Mouse (Mus musculus) heart, embryonic 16.5 days (tissue): ENCODE measurements at regions not wholly inside any gene's neighbourhood (a gene's known extent, or its start where the extent isn't known, plus 50 kb on each side); places are given as distances from the start of the nearest gene placed in this dataset.
A peak's percentile ranks its signal among the peaks of the same experiment; 100 is the strongest.

Source experiments
- ATAC-seq: fragments of 200-750 bp; cut with Nextera tagmentation; replicated peaks from 2 replicates; pipeline ENCODE4 v1.8.0; 2017; ENCODE audit warnings: moderate number of reproducible peaks; ENCODE audit not compliant: insufficient read depth, low FRiP score; ENCODE audit errors: extremely low read depth
- H3K27ac ChIP-seq: fragments of 300-500 bp; sonication (generic); 2 replicates; pipeline ENCODE4 v1.5.1; 2014; ENCODE audit warnings: mild to moderate bottlenecking, low read length, control low read depth, moderate library complexity
- H3K27me3 ChIP-seq: fragments of 300-500 bp; sonication (generic); 2 replicates; pipeline ENCODE4 v1.6.1; 2014; ENCODE audit warnings: low read length, mixed read lengths; ENCODE audit not compliant: control insufficient read depth, insufficient read depth
- H3K36me3 ChIP-seq: fragments of 300-500 bp; sonication (generic); 2 replicates; pipeline ENCODE4 v1.6.1; 2014; ENCODE audit not compliant: control insufficient read depth, insufficient read depth
- H3K4me1 ChIP-seq: fragments of 300-500 bp; sonication (generic); 2 replicates; pipeline ENCODE4 v1.6.1; 2014; ENCODE audit warnings: low read length, mixed read lengths; ENCODE audit not compliant: control insufficient read depth, insufficient read depth
- H3K4me2 ChIP-seq: fragments of 300-500 bp; sonication (generic); 2 replicates; pipeline ENCODE4 v1.6.1; 2014; ENCODE audit warnings: low read depth, mild to moderate bottlenecking, control low read depth, low read length
- H3K4me3 ChIP-seq: fragments of 300-500 bp; sonication (generic); 2 replicates; pipeline ENCODE4 v1.5.1; 2014; ENCODE audit warnings: mild to moderate bottlenecking, control low read depth, low read length
- H3K9ac ChIP-seq: fragments of 300-500 bp; sonication (generic); 2 replicates; pipeline ENCODE4 v1.6.1; 2014; ENCODE audit warnings: low read length, control low read depth
- H3K9me3 ChIP-seq: fragments of 300-500 bp; sonication (generic); replicated peaks from 2 replicates; pipeline ENCODE4 v1.6.1; 2016; ENCODE audit warnings: low read length; ENCODE audit not compliant: control insufficient read depth
- WGBS: fragments of 180-500 bp; shearing (Covaris S2); extraction: QIAGEN DNeasy Blood & Tissue Kit; methylation state at CpG from one replicate; pipeline ENCODE4 v1.1.7; 2014; 5-methylcytosine and 5-hydroxymethylcytosine counted together

- ATAC-seq = no peak
- Histone ChIP-seq H3K9ac (no peak overlapping the region), H3K4me1 (no peaks in the 10 kb centered on the region; the same call in 1 of the 2 replicates), H3K9me3 (no peaks in the 10 kb centered on the region), H3K27me3 (no peaks in the 10 kb centered on the region), H3K4me2 (no peak overlapping the region), H3K36me3 (no peaks in the 10 kb centered on the region), H3K4me3 (no peak overlapping the region), H3K27ac (no peak overlapping the region)
- WGBS = 52% methylated on average over 16 of the region's 16 CpGs
These were observed 330.4 kb upstream of the Dio3 start for GRCm38 (mm10) chr12:109948434-109948984.

DNA sequence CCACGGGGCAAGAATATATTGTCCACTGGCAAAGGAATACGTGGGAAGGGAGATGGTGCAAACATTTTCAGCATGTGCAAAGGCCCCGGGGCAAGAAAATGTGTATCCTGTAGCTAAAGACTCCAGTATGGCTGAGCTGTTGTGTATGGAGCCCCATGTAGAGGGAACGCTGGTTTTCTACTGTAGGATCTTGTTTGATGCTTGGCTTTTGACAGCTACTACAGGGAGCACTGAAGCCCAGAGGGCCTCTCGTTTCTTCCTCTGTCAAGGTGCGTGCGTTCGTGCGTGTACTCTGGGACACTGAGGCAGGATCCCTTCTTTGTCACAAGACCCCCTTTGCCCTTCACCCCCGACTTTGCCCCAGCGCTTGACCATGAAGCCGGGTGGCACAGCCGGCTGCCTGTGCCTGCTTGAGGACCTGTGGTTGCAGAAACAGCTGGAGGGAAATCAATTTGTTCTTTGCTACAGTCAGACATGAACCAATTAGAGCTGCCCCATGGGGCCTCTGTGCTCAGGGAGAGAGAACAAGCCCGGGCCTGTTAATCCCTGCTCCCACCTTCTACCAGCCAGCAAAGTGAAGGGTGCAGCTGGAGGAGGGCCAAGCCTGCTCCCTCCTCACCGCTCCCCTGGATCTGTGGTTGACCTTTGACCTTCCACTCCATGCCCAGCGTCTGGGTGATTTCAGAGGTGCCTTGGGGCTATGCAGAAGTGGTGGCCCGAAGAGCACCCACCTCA lies 329.5 kb upstream of the Dio3 start:
- Histone ChIP-seq H3K4me2 (no peak overlapping the region), H3K36me3 (no peaks in the 10 kb centered on the region), H3K9ac (no peak overlapping the region), H3K9me3 (no peaks in the 10 kb centered on the region), H3K4me1 (no peaks in the 10 kb centered on the region; the same call in 1 of the 2 replicates), H3K4me3 (no peak overlapping the region), H3K27ac (no peak overlapping the region), H3K27me3 (no peaks in the 10 kb centered on the region)
- no peak for ATAC-seq
- WGBS = 80% methylated on average over 17 of the region's 17 CpGs

DNA sequence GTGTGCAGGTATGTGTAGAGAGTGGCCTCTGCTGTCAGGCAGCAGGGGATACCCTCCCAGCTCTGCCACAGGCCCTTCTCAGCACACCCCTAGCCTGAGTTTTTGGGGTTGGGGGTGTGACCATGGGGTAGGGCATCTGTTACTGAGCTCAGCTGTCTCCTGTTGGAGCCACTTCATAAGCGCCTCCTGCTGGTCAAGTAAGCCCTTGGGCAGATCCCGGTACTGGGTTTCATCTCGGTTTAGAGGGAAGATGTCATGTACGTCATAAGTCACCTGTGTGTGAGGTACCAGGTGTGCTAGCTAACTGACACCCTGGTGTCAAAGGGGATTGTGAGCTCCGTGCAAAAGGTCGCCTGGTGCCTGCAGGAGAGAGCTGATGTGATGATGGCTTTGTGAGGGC lies 328.2 kb upstream of the Dio3 start:
- Histone ChIP-seq H3K36me3 (no peaks in the 10 kb centered on the region), H3K4me1 (no peaks in the 10 kb centered on the region; the same call in 1 of the 2 replicates), H3K4me2 (no peak overlapping the region), H3K27me3 (no peaks in the 10 kb centered on the region; the same call in 1 of the 2 replicates), H3K27ac (no peak overlapping the region), H3K9ac (no peak overlapping the region), H3K4me3 (no peak overlapping the region), H3K9me3 (no peaks in the 10 kb centered on the region)
- ATAC-seq = no peak
- 56% methylated on average over 6 of the region's 6 CpGs for WGBS

GRCm38 (mm10) chr12:109951473-109951872 lies 327.4 kb upstream of the Dio3 start:
- H3K27me3 ChIP-seq = no peaks in the 10 kb centered on the region; the same call in 1 of the 2 replicates
- H3K36me3 ChIP-seq = no peaks in the 10 kb centered on the region
- 82% methylated on average over 12 of the region's 12 CpGs for WGBS
- H3K4me2 ChIP-seq = no peak overlapping the region
- H3K27ac ChIP-seq = no peak overlapping the region
- H3K4me1 ChIP-seq = no peaks in the 10 kb centered on the region; the same call in 1 of the 2 replicates
- H3K4me3 ChIP-seq = no peak overlapping the region
- no peak overlapping the region for H3K9ac ChIP-seq
- no peak for ATAC-seq
- H3K9me3 ChIP-seq = no peaks in the 10 kb centered on the region

DNA sequence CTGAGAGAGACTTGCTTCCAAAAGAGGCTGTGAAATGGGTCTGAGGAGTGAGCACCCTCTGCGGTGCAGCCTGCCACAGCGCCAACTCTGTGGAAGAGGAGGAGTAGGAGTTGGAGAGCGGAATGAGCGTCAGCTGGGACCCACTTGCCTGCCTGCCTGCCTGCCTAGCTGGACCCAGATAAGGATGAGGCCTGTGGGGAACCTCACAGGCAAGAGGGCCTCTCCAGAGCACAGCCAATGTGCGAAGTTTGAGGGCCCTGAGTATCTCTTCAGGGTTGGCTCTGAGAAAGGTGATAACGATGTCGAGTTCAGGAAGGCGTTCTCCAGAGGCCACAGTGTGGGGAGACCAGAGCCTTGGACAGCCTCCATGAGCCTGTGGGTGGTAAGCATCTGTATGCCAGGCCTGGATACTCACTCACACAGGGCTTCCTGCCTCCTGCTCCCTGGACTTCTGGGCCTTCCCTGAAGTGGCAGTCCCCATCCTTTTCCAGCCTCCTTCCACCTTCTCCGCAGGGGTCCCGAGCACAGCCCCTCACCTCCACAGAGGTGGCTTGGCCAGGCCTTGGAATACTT lies 326.9 kb upstream of the Dio3 start:
- no peak overlapping the region for H3K9ac ChIP-seq
- H3K27ac ChIP-seq = no peak overlapping the region
- H3K9me3 ChIP-seq = no peaks in the 10 kb centered on the region
- H3K4me3 ChIP-seq = no peak overlapping the region
- WGBS = 44% methylated on average over 10 of the region's 10 CpGs
- H3K36me3 ChIP-seq = no peaks in the 10 kb centered on the region
- H3K4me2 ChIP-seq = no peak overlapping the region
- no peaks in the 10 kb centered on the region; the same call in 1 of the 2 replicates for H3K4me1 ChIP-seq
- H3K27me3 ChIP-seq = no peaks in the 10 kb centered on the region; the same call in 1 of the 2 replicates
- ATAC-seq = peak; percentile 59; the same call in 1 of the 2 replicates

DNA sequence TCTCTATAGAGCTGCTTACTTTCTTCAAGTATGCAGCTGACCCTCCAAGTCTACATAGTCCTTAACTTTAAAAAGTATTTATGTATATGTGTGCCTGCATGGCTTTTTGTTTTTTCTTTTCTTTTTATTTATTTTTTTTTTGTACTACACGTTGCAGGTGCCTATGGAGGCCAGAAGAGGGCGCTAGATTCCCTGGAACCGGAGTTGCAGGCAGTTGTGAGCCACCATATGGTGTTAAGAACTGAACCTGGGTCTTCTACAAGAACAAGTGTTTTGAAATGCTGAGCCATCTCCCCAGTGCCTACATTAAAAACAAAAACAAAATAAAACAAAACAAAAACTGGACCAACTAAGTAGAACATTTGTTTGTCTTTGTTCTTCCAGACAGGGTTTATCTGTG lies 325.9 kb upstream of the Dio3 start:
- Histone ChIP-seq H3K9me3 (no peaks in the 10 kb centered on the region), H3K36me3 (no peaks in the 10 kb centered on the region), H3K27me3 (no peaks in the 10 kb centered on the region; the same call in 1 of the 2 replicates), H3K4me2 (no peak overlapping the region), H3K27ac (no peak overlapping the region), H3K9ac (no peak overlapping the region), H3K4me3 (no peak overlapping the region), H3K4me1 (no peaks in the 10 kb centered on the region; the same call in 1 of the 2 replicates)
- ATAC-seq = no peak
- WGBS = 56% methylated on average over 3 of the region's 3 CpGs

- Histone ChIP-seq H3K36me3 (no peaks in the 10 kb centered on the region), H3K27ac (no peak overlapping the region), H3K9me3 (no peaks in the 10 kb centered on the region), H3K27me3 (no peaks in the 10 kb centered on the region; the same call in 1 of the 2 replicates), H3K9ac (no peak overlapping the region), H3K4me3 (no peak overlapping the region), H3K4me1 (no peaks in the 10 kb centered on the region; the same call in 1 of the 2 replicates), H3K4me2 (no peak overlapping the region)
- no peak for ATAC-seq
- WGBS = 79% methylated on average over 3 of the region's 3 CpGs
These were observed 321.6 kb upstream of the Dio3 start for GRCm38 (mm10) chr12:109957305-109957704.

DNA sequence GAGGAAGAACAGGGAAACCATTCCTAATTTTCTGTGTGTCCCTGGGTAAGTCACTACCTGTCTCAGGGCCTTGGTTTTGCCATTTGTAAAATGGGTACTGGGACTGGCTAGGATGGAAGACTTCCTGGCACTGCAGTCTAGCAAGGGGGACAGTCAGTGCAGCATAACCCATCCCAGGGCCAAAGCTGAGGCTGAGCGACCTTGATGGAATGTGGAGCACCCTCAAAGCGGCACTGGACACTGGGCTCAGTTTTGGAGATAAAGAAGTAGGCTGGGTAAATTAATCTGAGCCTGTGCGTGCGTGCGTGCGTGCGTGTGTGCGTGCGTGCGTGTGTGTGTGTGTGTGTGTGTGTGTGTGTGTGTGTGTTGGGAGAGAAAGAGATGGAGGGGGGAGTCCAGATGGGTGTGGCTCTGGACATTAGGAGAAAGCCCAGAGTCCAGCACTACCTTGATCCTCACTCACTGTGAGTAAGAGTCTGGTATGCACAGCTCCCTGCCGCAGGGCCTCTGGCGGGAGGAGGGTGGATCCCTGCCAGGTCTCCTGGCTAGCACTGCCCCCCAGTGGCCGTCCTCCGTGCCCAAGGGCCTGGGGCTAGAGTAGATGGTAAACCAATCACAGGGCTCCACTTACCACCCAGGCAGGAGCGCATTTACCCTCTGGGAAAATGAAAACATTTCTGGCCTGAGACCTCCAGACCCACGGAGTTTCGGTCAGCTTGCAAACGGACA lies 320.3 kb upstream of the Dio3 start:
- Histone ChIP-seq H3K27me3 (no peaks in the 10 kb centered on the region; the same call in 1 of the 2 replicates), H3K27ac (no peak overlapping the region), H3K4me2 (no peak overlapping the region), H3K4me1 (no peaks in the 10 kb centered on the region; the same call in 1 of the 2 replicates), H3K9ac (no peak overlapping the region), H3K9me3 (no peaks in the 10 kb centered on the region), H3K36me3 (no peaks in the 10 kb centered on the region), H3K4me3 (no peak overlapping the region)
- ATAC-seq = peak; percentile 58
- 45% methylated on average over 18 of the region's 18 CpGs for WGBS
